Mouse (Mus musculus) small intestine, adult 2 months (tissue): ENCODE data around the gene Cpn2.

Experiments used
- CTCF ChIP-seq: fragments of 200-500 bp; IDR thresholded peaks from 2 replicates; pipeline ENCODE4 v1.5.1; 2012; ENCODE audit warnings: low read depth, mild to moderate bottlenecking, control low read depth, inconsistent platforms, low read length, moderate library complexity, mixed read lengths; ENCODE audit not compliant: insufficient replicate concordance, insufficient read length; ENCODE audit errors: extremely low read depth
- POLR2A ChIP-seq: fragments of 200-500 bp; IDR thresholded peaks from 2 replicates; pipeline ENCODE4 v1.6.1; 2012; ENCODE audit warnings: low read depth, mild to moderate bottlenecking, control low read depth, inconsistent platforms, low read length, moderate library complexity

DNA sequence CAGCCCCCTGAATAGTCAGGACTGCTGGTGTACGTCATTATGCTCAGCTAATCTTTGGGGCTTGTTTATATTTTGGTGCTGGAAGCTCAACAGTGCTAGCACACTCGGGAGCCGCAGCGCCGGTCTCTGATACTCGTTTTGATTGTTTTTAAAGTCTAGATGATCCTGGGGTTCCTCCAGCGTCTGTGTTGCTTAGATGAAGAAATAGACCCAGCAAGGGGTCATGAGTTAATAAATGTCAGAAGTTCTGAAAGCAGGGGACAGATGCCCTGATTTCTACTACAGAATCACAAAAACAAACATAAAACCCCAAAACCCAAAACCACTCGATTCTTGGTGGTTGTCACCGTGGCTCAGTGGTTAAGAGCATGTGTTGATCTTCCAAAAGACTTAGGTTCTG lies 13.4 kb downstream of the Cpn2 start:
- TF ChIP-seq POLR2A, result no peak
- TF ChIP-seq CTCF, result no peak
